Mouse (Mus musculus): ENCODE measurements around the gene Clcc1. TPM values are rescaled to one million over a fixed set of nuclear protein-coding genes. Genes with fewer than 3 reads are reported as not detected.

The Clcc1 gene
- polyA plus RNA-seq, 1 experiment = 79.4 TPM

GRCm38 (mm10) chr3:108701256-108701655, 47.5 kb downstream of the Clcc1 start:
- DNase-seq (ENCODE audit: low spot score) = no peak

GRCm38 (mm10) chr3:108702789-108703188, 49.1 kb downstream of the Clcc1 start:
- no peak for DNase-seq (ENCODE audit: low spot score)

- DNase-seq (ENCODE audit: low spot score) = no peak
Observed at GRCm38 (mm10) chr3:108711296-108711695, 57.6 kb downstream of the Clcc1 start.

GRCm38 (mm10) chr3:108713065-108713675, 59.5 kb downstream of the Clcc1 start:
- DNase-seq (ENCODE audit: low spot score) = no peak

- no peak for DNase-seq (ENCODE audit: low spot score)
Observed at GRCm38 (mm10) chr3:108714837-108715236, 61.1 kb downstream of the Clcc1 start.

GRCm38 (mm10) chr3:108717896-108718502, 64.3 kb downstream of the Clcc1 start:
- DNase-seq (ENCODE audit: low spot score) = no peak

- no peak for DNase-seq (ENCODE audit: low spot score)
Observed at GRCm38 (mm10) chr3:108719357-108719756, 65.6 kb downstream of the Clcc1 start.

- no peak for DNase-seq (ENCODE audit: low spot score)
Observed at GRCm38 (mm10) chr3:108719761-108720160, 66.0 kb downstream of the Clcc1 start.

GRCm38 (mm10) chr3:108721076-108721991, 67.6 kb downstream of the Clcc1 start:
- peak; percentile 49 for DNase-seq (ENCODE audit: low spot score)

- DNase-seq (ENCODE audit: low spot score) = peak; percentile 95
Observed at GRCm38 (mm10) chr3:108722036-108722872, 68.5 kb downstream of the Clcc1 start, which contains the start of gene Gpsm2. Gene Gpsm2, minus strand, starts transcription at chr3:108722309.

GRCm38 (mm10) chr3:108726413-108726812, 72.7 kb downstream of the Clcc1 start:
- no peak for DNase-seq (ENCODE audit: low spot score)

GRCm38 (mm10) chr3:108727344-108727743, 73.6 kb downstream of the Clcc1 start:
- DNase-seq (ENCODE audit: low spot score) = no peak

GRCm38 (mm10) chr3:108727776-108728175, 74.1 kb downstream of the Clcc1 start:
- no peak for DNase-seq (ENCODE audit: low spot score)

Other genes starting within 250 kb of the Clcc1 start
- gene Celsr2, start 238.4 kb upstream of the Clcc1 start, polyA plus RNA-seq (2012; rRNA removed) = 4.6 and 7.2 TPM in 2 replicates
- 64.1 and 86.7 TPM in 2 replicates for gene Sars, start 208.7 kb upstream of the Clcc1 start, polyA plus RNA-seq (2012; rRNA removed)
- gene 1700013F07Rik, start 119.8 kb upstream of the Clcc1 start, polyA plus RNA-seq (2012; rRNA removed) = 0.11 and 0.16 TPM in 2 replicates
- 0.30 and 0.53 TPM in 2 replicates for gene 5330417C22Rik, start 117.4 kb upstream of the Clcc1 start, polyA plus RNA-seq (2012; rRNA removed)
- 13.8 and 24.1 TPM in 2 replicates for gene Tmem167b, start 91.4 kb upstream of the Clcc1 start, polyA plus RNA-seq (2012; rRNA removed)
- gene Taf13, start 82.2 kb upstream of the Clcc1 start, polyA plus RNA-seq (2012; rRNA removed) = 30.7 and 31.1 TPM in 2 replicates
- 10.8 and 12.7 TPM in 2 replicates for gene Wdr47, start 62.6 kb upstream of the Clcc1 start, polyA plus RNA-seq (2012; rRNA removed)
- 26.2 and 26.8 TPM in 2 replicates for gene Gpsm2, start 68.4 kb downstream of the Clcc1 start, polyA plus RNA-seq (2012; rRNA removed)
- gene Aknad1, start 85.7 kb downstream of the Clcc1 start, polyA plus RNA-seq (2012; rRNA removed) = 2.6 and 2.9 TPM in 2 replicates
- 43.3 and 49.4 TPM in 2 replicates for gene Stxbp3, start 186.6 kb downstream of the Clcc1 start, polyA plus RNA-seq (2012; rRNA removed)
- gene Fndc7, start 236.1 kb downstream of the Clcc1 start, polyA plus RNA-seq (2012; rRNA removed) = 0.24 and 0.29 TPM in 2 replicates